ENCODE assay signal across 10 mouse cellular contexts in genomic region chr6:120154526-120155309, GRCm38 (mm10).
DNase-seq lines count a peak whose midpoint lies in the region; ATAC-seq and TF ChIP-seq lines count a peak whose summit lies in the region.
"Had no signal": no experiment of that assay in that cellular context is flagged by ENCODE, and none has a peak within 500 bp of the region (broad histone marks: within the 10 kb centered on the region; RNA-seq: fewer than 3 reads in every experiment).

No protein-coding gene starts in this region.

- H3K4me2 ChIP-seq in midbrain, embryonic 14.5 days (ENCODE audit: low read length), result no peak overlapping the region
- no peak overlapping the region for H3K4me2 ChIP-seq in hindbrain, embryonic 13.5 days
- H3K4me2 ChIP-seq: neural tube, embryonic 13.5 days had no signal

- peaks cover 36% of the 10 kb centered on the region for H3K4me1 ChIP-seq in brown adipose tissue, adult 24 weeks (ENCODE audit: control insufficient read depth, insufficient read depth, insufficient read length, low read length)
- no peaks in the 10 kb centered on the region for H3K4me1 ChIP-seq in midbrain, embryonic 14.5 days (ENCODE audit: control insufficient read depth, insufficient read depth, low read length)
- H3K4me1 ChIP-seq in hindbrain, embryonic 13.5 days (replicated peaks), result peaks cover 17% of the 10 kb centered on the region

- H3K27me3 ChIP-seq in midbrain, embryonic 14.5 days (ENCODE audit: control insufficient read depth, insufficient read depth, low read length), result no peaks in the 10 kb centered on the region
- peaks cover 3% of the 10 kb centered on the region; the same call in 1 of the 2 replicates for H3K27me3 ChIP-seq in hindbrain, embryonic 13.5 days
- H3K27me3 ChIP-seq: neural tube, embryonic 13.5 days had no signal

- no peaks in the 10 kb centered on the region for H3K9me3 ChIP-seq in midbrain, embryonic 14.5 days (ENCODE audit: control insufficient read depth, low read length)
- no peaks in the 10 kb centered on the region for H3K9me3 ChIP-seq in hindbrain, embryonic 13.5 days
- H3K9me3 ChIP-seq: neural tube, embryonic 13.5 days had no signal

- intact Hi-C loops in gastrocnemius, adult 2 months (cut with DNase I), result no loop called here

- H3K27ac ChIP-seq in gastrocnemius, adult 2 months, result peak overlapping the region; percentile 53; the same call in 1 of the 2 replicates
- peak overlapping the region; percentile 59 for H3K27ac ChIP-seq in brown adipose tissue, adult 24 weeks (replicated peaks; ENCODE audit: low read depth, low read length)
- H3K27ac ChIP-seq in midbrain, embryonic 14.5 days (replicated peaks; ENCODE audit: low read depth, low read length), result no peak overlapping the region
- H3K27ac ChIP-seq in hindbrain, embryonic 13.5 days, result no peak overlapping the region
- H3K27ac ChIP-seq: kidney, postnatal 0 days; neural tube, embryonic 13.5 days had no signal

- H3K9ac ChIP-seq in midbrain, embryonic 14.5 days (replicated peaks; ENCODE audit: low read length), result no peak overlapping the region
- H3K9ac ChIP-seq in hindbrain, embryonic 13.5 days, result no peak overlapping the region
- H3K9ac ChIP-seq: neural tube, embryonic 13.5 days had no signal

- peak; percentile 58 for DNase-seq in gastrocnemius, adult 2 months
- no peak for DNase-seq in gastrocnemius, adult 8-10 months (ENCODE audit: low spot score in 2 of 2)
- peak; percentile 40 for DNase-seq in 3T3-L1 (ENCODE audit: low read depth, low spot score)
- DNase-seq in midbrain, embryonic 14.5 days, result peak; percentile 38
- no peak for DNase-seq in right cerebral cortex, postnatal 14 days
- no peak for DNase-seq in layer of hippocampus, postnatal 36 days

- no peak for ATAC-seq in midbrain, embryonic 14.5 days (ENCODE audit: low FRiP score, low TSS enrichment)
- no peak for ATAC-seq in hindbrain, embryonic 13.5 days (ENCODE audit: low FRiP score)

- H3K4me3 ChIP-seq in gastrocnemius, adult 2 months, result no peak overlapping the region
- H3K4me3 ChIP-seq in brown adipose tissue, adult 24 weeks (ENCODE audit: insufficient read depth, low read depth, low read length), result no peak overlapping the region
- no peak overlapping the region for H3K4me3 ChIP-seq in midbrain, embryonic 14.5 days (replicated peaks; ENCODE audit: low read depth, low read length)
- H3K4me3 ChIP-seq in hindbrain, embryonic 13.5 days, result no peak overlapping the region
- H3K4me3 ChIP-seq: neural tube, embryonic 13.5 days had no signal

- no peaks in the 10 kb centered on the region for H3K36me3 ChIP-seq in midbrain, embryonic 14.5 days (ENCODE audit: control insufficient read depth, insufficient read depth, low read length)
- H3K36me3 ChIP-seq in hindbrain, embryonic 13.5 days, result no peaks in the 10 kb centered on the region
- H3K36me3 ChIP-seq: neural tube, embryonic 13.5 days had no signal

- TF ChIP-seq CTCF in gastrocnemius, adult 2 months (IDR thresholded peaks at IDR 0.05), result no peak

- WGBS in midbrain, embryonic 14.5 days, result 60% methylated on average over 5 of the region's 5 CpGs
- WGBS in hindbrain, embryonic 13.5 days, result 69% methylated on average over 5 of the region's 5 CpGs

Comparison
In these comparisons a context has a peak if more than half of its experiments do, and no peak if none do; other contexts are left out.
1. DNase-seq: peak in gastrocnemius, adult 2 months (single experiment), 3T3-L1 (single experiment) and midbrain, embryonic 14.5 days (single experiment); none in gastrocnemius, adult 8-10 months (0 of 2), right cerebral cortex, postnatal 14 days (single experiment) and layer of hippocampus, postnatal 36 days (0 of 2).
2. H3K27ac ChIP-seq: peak in gastrocnemius, adult 2 months (single experiment) and brown adipose tissue, adult 24 weeks (single experiment); none in midbrain, embryonic 14.5 days (single experiment) and hindbrain, embryonic 13.5 days (single experiment).